Mouse (Mus musculus) limb, embryonic 14.5 days (tissue): ENCODE data around the gene Atp10b. TPM values are rescaled to one million over a fixed set of nuclear protein-coding genes. Genes with fewer than 3 reads are reported as not detected.

Source experiments
- ATAC-seq: fragments of 200-750 bp; cut with Nextera tagmentation; 2 replicates; pipeline ENCODE4 v1.8.0; 2017; ENCODE audit warnings: low read depth, moderate number of reproducible peaks, moderate TSS enrichment; ENCODE audit not compliant: low FRiP score
- DNase-seq: peaks from one replicate; pipeline ENCODE4 v3.0.0-alpha.2; 2015; ENCODE audit warnings: low spot score
- H3K27ac ChIP-seq: fragments of 300-500 bp; sonication (generic); replicated peaks from 2 replicates; pipeline ENCODE4 v1.5.1; 2014; ENCODE audit warnings: low read depth, mild to moderate bottlenecking, low read length, moderate library complexity, mixed read lengths
- H3K27me3 ChIP-seq: fragments of 300-500 bp; sonication (generic); 2 replicates; pipeline ENCODE4 v1.6.1; 2014; ENCODE audit warnings: low read length, mixed read lengths; ENCODE audit not compliant: control insufficient read depth, insufficient read depth
- H3K36me3 ChIP-seq: fragments of 300-500 bp; sonication (generic); 2 replicates; pipeline ENCODE4 v1.6.1; 2014; ENCODE audit warnings: mild to moderate bottlenecking, low read length, moderate library complexity, mixed read lengths; ENCODE audit not compliant: control insufficient read depth, insufficient read depth
- H3K4me1 ChIP-seq: fragments of 300-500 bp; sonication (generic); 2 replicates; pipeline ENCODE4 v1.6.1; 2014; ENCODE audit warnings: antibody characterized with exemption, low read length, mixed read lengths; ENCODE audit not compliant: control insufficient read depth, insufficient read depth
- H3K4me2 ChIP-seq: fragments of 300-500 bp; sonication (generic); replicated peaks from 2 replicates; pipeline ENCODE4 v1.6.1; 2014; ENCODE audit warnings: low read depth, mild to moderate bottlenecking, low read length, moderate library complexity; ENCODE audit not compliant: severe bottlenecking
- H3K4me3 ChIP-seq: fragments of 300-500 bp; sonication (generic); replicated peaks from 2 replicates; pipeline ENCODE4 v1.5.1; 2014; ENCODE audit warnings: low read length
- H3K9ac ChIP-seq: fragments of 300-500 bp; sonication (generic); 2 replicates; pipeline ENCODE4 v1.6.1; 2014; ENCODE audit warnings: mild to moderate bottlenecking, low read depth, low read length, moderate library complexity; ENCODE audit not compliant: severe bottlenecking
- H3K9me3 ChIP-seq: fragments of 300-500 bp; sonication (generic); 2 replicates; pipeline ENCODE4 v1.6.1; 2016; ENCODE audit warnings: low read length; ENCODE audit not compliant: control insufficient read depth
- POLR2A ChIP-seq: fragments of 200-500 bp; IDR thresholded peaks from 2 replicates; pipeline ENCODE4 v1.8.0; 2012; ENCODE audit warnings: inconsistent platforms, mild to moderate bottlenecking, moderate library complexity, borderline replicate concordance; ENCODE audit not compliant: insufficient read depth, insufficient read length; ENCODE audit errors: extremely low read depth
- WGBS: fragments of 180-500 bp; shearing (Covaris S2); extraction: QIAGEN DNeasy Blood & Tissue Kit; methylation state at CpG from one replicate; pipeline ENCODE4 v1.1.7; 2014; 5-methylcytosine and 5-hydroxymethylcytosine counted together
- polyA plus RNA-seq, 2 experiments: library from polyadenylated mRNA; depleted of rRNA in 1 of 2; stranded (reverse) in 1 of 2; unstranded in 1 of 2; fragments of >200 nt; fragmentation: Nextera tagmentation in 1 of 2; extraction: Ambion mirVana in 1 of 2; gene quantifications; 2 replicates each; pipeline versions ENCODE4 v1.2.1 to v1.2.3; 2012 to 2014

Atp10b gene
- polyA plus RNA-seq, 2 experiments = 1.2 to 1.9 TPM

- DNase-seq (no peak), ATAC-seq (no peak)
- WGBS = 77% methylated on average over 4 of the region's 4 CpGs
- no peak for TF ChIP-seq POLR2A
- peaks cover 3% of the 10 kb centered on the region; the same call in 1 of the 2 replicates for H3K4me1 ChIP-seq
- H3K4me2 ChIP-seq = no peak overlapping the region
- no peaks in the 10 kb centered on the region for H3K36me3 ChIP-seq
- H3K27ac ChIP-seq = no peak overlapping the region
- H3K9me3 ChIP-seq = no peaks in the 10 kb centered on the region
- no peak overlapping the region for H3K4me3 ChIP-seq
- no peaks in the 10 kb centered on the region for H3K27me3 ChIP-seq
- H3K9ac ChIP-seq = no peak overlapping the region
Measured at GRCm38 (mm10) chr11:43255262-43255661, 105.6 kb downstream of the Atp10b start.

GRCm38 (mm10) chr11:43257291-43257690 is 107.6 kb downstream of the Atp10b start:
- no peak for TF ChIP-seq POLR2A
- H3K4me2 ChIP-seq = no peak overlapping the region
- no peaks in the 10 kb centered on the region for H3K27me3 ChIP-seq
- DNase-seq (no peak), ATAC-seq (no peak)
- no peak overlapping the region for H3K27ac ChIP-seq
- H3K9ac ChIP-seq = no peak overlapping the region
- peaks cover 3% of the 10 kb centered on the region; the same call in 1 of the 2 replicates for H3K4me1 ChIP-seq
- H3K36me3 ChIP-seq = no peaks in the 10 kb centered on the region
- 80% methylated on average over 3 of the region's 3 CpGs for WGBS
- no peak overlapping the region for H3K4me3 ChIP-seq
- H3K9me3 ChIP-seq = no peaks in the 10 kb centered on the region

GRCm38 (mm10) chr11:43257781-43258180 is 108.1 kb downstream of the Atp10b start:
- no peak overlapping the region for H3K4me2 ChIP-seq
- no peak overlapping the region for H3K27ac ChIP-seq
- ATAC-seq (no peak), DNase-seq (peak; percentile 31)
- H3K27me3 ChIP-seq = no peaks in the 10 kb centered on the region
- H3K4me1 ChIP-seq = peaks cover 3% of the 10 kb centered on the region; the same call in 1 of the 2 replicates
- no peaks in the 10 kb centered on the region for H3K9me3 ChIP-seq
- H3K4me3 ChIP-seq = no peak overlapping the region
- no peak for TF ChIP-seq POLR2A
- H3K9ac ChIP-seq = no peak overlapping the region
- no peaks in the 10 kb centered on the region for H3K36me3 ChIP-seq
- WGBS = 67% methylated on average over 7 of the region's 7 CpGs

- Histone ChIP-seq H3K27ac (no peak overlapping the region), H3K4me1 (no peaks in the 10 kb centered on the region), H3K9me3 (no peaks in the 10 kb centered on the region), H3K27me3 (no peaks in the 10 kb centered on the region), H3K9ac (no peak overlapping the region), H3K36me3 (no peaks in the 10 kb centered on the region), H3K4me2 (no peak overlapping the region), H3K4me3 (no peak overlapping the region)
- ATAC-seq = peak; percentile 77; the same call in 1 of the 2 replicates
- peak; percentile 58 for DNase-seq
- WGBS = 36% methylated on average over 3 of the region's 3 CpGs
- no peak for TF ChIP-seq POLR2A
Measured at GRCm38 (mm10) chr11:43263548-43264218, 114.0 kb downstream of the Atp10b start.

- Histone ChIP-seq H3K9ac (no peak overlapping the region), H3K27me3 (no peaks in the 10 kb centered on the region), H3K36me3 (no peaks in the 10 kb centered on the region), H3K4me2 (no peak overlapping the region), H3K4me1 (no peaks in the 10 kb centered on the region), H3K27ac (no peak overlapping the region), H3K9me3 (no peaks in the 10 kb centered on the region), H3K4me3 (no peak overlapping the region)
- no peak for TF ChIP-seq POLR2A
- ATAC-seq = no peak
- no peak for DNase-seq
- WGBS = 82% methylated on average over 3 of the region's 3 CpGs
Measured at GRCm38 (mm10) chr11:43267505-43267904, 117.8 kb downstream of the Atp10b start.
